Comparison of ENCODE assay signal across 27 mouse cellular contexts in genomic region chr1:172638781-172639180, GRCm38 (mm10). TPM values are rescaled to one million over a fixed set of nuclear protein-coding genes. Genes with fewer than 3 reads are reported as not detected.
DNase-seq lines count a peak whose midpoint lies in the region; ATAC-seq and TF ChIP-seq lines count a peak whose summit lies in the region.
"Had no signal": no experiment of that assay in that cellular context is flagged by ENCODE, and none has a peak within 500 bp of the region (broad histone marks: within the 10 kb centered on the region; RNA-seq: fewer than 3 reads in every experiment).

No protein-coding gene starts in this region.

- no peak for ATAC-seq in midbrain, embryonic 11.5 days (ENCODE audit: low FRiP score)
- ATAC-seq in midbrain, embryonic 16.5 days, result no peak
- peak; percentile 36; the same call in 1 of the 2 replicates for ATAC-seq in heart, postnatal 0 days (ENCODE audit: insufficient read depth, low read depth)
- ATAC-seq: forebrain, embryonic 13.5 days; hindbrain, embryonic 16.5 days; intestine, embryonic 16.5 days had no signal

- no peaks in the 10 kb centered on the region for H3K4me1 ChIP-seq in midbrain, embryonic 11.5 days (ENCODE audit: control insufficient read depth, insufficient read depth, low read length)
- H3K4me1 ChIP-seq in midbrain, embryonic 16.5 days (ENCODE audit: control insufficient read depth, insufficient read depth, low read length), result no peaks in the 10 kb centered on the region
- no peaks in the 10 kb centered on the region for H3K4me1 ChIP-seq in heart, postnatal 0 days (ENCODE audit: control insufficient read depth, insufficient read depth)
- H3K4me1 ChIP-seq: forebrain, embryonic 13.5 days; liver, embryonic 13.5 days; midbrain, embryonic 12.5 days had no signal

- no peak overlapping the region for H3K4me2 ChIP-seq in midbrain, embryonic 11.5 days
- H3K4me2 ChIP-seq in midbrain, embryonic 16.5 days (ENCODE audit: low read length), result no peak overlapping the region
- no peak overlapping the region for H3K4me2 ChIP-seq in heart, postnatal 0 days (ENCODE audit: low read depth, low read length)
- H3K4me2 ChIP-seq: forebrain, embryonic 13.5 days; liver, embryonic 13.5 days; midbrain, embryonic 12.5 days; neural tube, embryonic 12.5 days had no signal

- H3K9ac ChIP-seq in midbrain, embryonic 11.5 days (ENCODE audit: low read length), result no peak overlapping the region
- H3K9ac ChIP-seq in midbrain, embryonic 16.5 days (ENCODE audit: low read depth, low read length), result no peak overlapping the region
- H3K9ac ChIP-seq in heart, postnatal 0 days (replicated peaks; ENCODE audit: low read depth, low read length), result no peak overlapping the region
- H3K9ac ChIP-seq: forebrain, embryonic 13.5 days; liver, embryonic 13.5 days; midbrain, embryonic 12.5 days; neural tube, embryonic 12.5 days had no signal

- peak; percentile 89 for DNase-seq in heart, adult 11 months
- no peak for DNase-seq in heart, postnatal 25 days (ENCODE audit: low spot score)
- DNase-seq in kidney, postnatal 14 days, result peak; percentile 35
- no peak for DNase-seq in kidney, postnatal 4 days
- DNase-seq in midbrain, embryonic 11.5 days (ENCODE audit: low spot score, missing footprints), result peak; percentile 64
- DNase-seq in heart, postnatal 0 days (ENCODE audit: low spot score), result no peak
- DNase-seq in layer of hippocampus, adult 8-10 months (ENCODE audit: low spot score in 2 of 2), result no peak
- DNase-seq: adrenal gland, postnatal 14 days; cerebellum, adult 11-12 months; cerebellum, postnatal 36 days; gastrocnemius, postnatal 25 days; kidney, postnatal 10 days; liver, embryonic 13.5 days; right cerebral cortex, adult 18-20 months; thymus, postnatal 14 days had no signal

- intact Hi-C loops in heart, postnatal 25 days (cut with DNase I), result no loop called here

- 80% methylated on average over 2 of the region's 2 CpGs for WGBS in midbrain, embryonic 11.5 days
- WGBS in midbrain, embryonic 16.5 days, result 66% methylated on average over 2 of the region's 2 CpGs
- 8% methylated on average over 2 of the region's 2 CpGs for WGBS in heart, postnatal 0 days

- H3K9me3 ChIP-seq in midbrain, embryonic 11.5 days (ENCODE audit: control insufficient read depth, low read length), result no peaks in the 10 kb centered on the region
- H3K9me3 ChIP-seq in midbrain, embryonic 16.5 days (replicated peaks; ENCODE audit: control insufficient read depth, low read length, poor library complexity, severe bottlenecking), result no peaks in the 10 kb centered on the region
- no peaks in the 10 kb centered on the region for H3K9me3 ChIP-seq in heart, postnatal 0 days (replicated peaks; ENCODE audit: control insufficient read depth, low read length)
- H3K9me3 ChIP-seq: forebrain, embryonic 13.5 days; liver, embryonic 13.5 days; midbrain, embryonic 12.5 days; neural tube, embryonic 12.5 days had no signal

- no peak overlapping the region for H3K27ac ChIP-seq in midbrain, embryonic 11.5 days (ENCODE audit: low read depth, low read length)
- H3K27ac ChIP-seq in midbrain, embryonic 16.5 days (ENCODE audit: low read length), result no peak overlapping the region
- H3K27ac ChIP-seq in heart, postnatal 0 days (ENCODE audit: low read depth), result peak overlapping the region; percentile 39; the same call in 1 of the 2 replicates
- H3K27ac ChIP-seq: forebrain, embryonic 13.5 days; left cerebral cortex, adult 2 months; liver, embryonic 13.5 days; midbrain, embryonic 12.5 days; neural tube, embryonic 12.5 days had no signal

- TF ChIP-seq EP300 in heart, postnatal 0 days (IDR thresholded peaks at IDR 0.05; ENCODE audit: low read depth), result no peak

- no peak overlapping the region for H3K4me3 ChIP-seq in midbrain, embryonic 11.5 days (ENCODE audit: low read depth, low read length)
- no peak overlapping the region for H3K4me3 ChIP-seq in midbrain, embryonic 16.5 days (ENCODE audit: low read depth, low read length)
- H3K4me3 ChIP-seq in heart, postnatal 0 days (ENCODE audit: low read depth, low read length), result no peak overlapping the region
- H3K4me3 ChIP-seq: erythroblast, embryonic 14.5 days; forebrain, embryonic 13.5 days; left cerebral cortex, adult 2 months; liver, embryonic 13.5 days; midbrain, embryonic 12.5 days; neural tube, embryonic 12.5 days had no signal

- H3K36me3 ChIP-seq in midbrain, embryonic 11.5 days (ENCODE audit: control insufficient read depth, insufficient read depth, low read length), result no peaks in the 10 kb centered on the region
- H3K36me3 ChIP-seq in midbrain, embryonic 16.5 days (ENCODE audit: control insufficient read depth, insufficient read depth, low read length), result no peaks in the 10 kb centered on the region
- no peaks in the 10 kb centered on the region for H3K36me3 ChIP-seq in heart, postnatal 0 days (replicated peaks; ENCODE audit: control insufficient read depth, insufficient read depth, low read length)
- H3K36me3 ChIP-seq: liver, embryonic 13.5 days; midbrain, embryonic 12.5 days; neural tube, embryonic 12.5 days had no signal

- H3K27me3 ChIP-seq in midbrain, embryonic 11.5 days (ENCODE audit: control insufficient read depth, insufficient read depth, low read length), result no peaks in the 10 kb centered on the region
- no peaks in the 10 kb centered on the region for H3K27me3 ChIP-seq in midbrain, embryonic 16.5 days (ENCODE audit: control insufficient read depth, insufficient read depth, low read depth, low read length)
- H3K27me3 ChIP-seq in heart, postnatal 0 days (ENCODE audit: control insufficient read depth, insufficient read depth, low read length), result no peaks in the 10 kb centered on the region
- H3K27me3 ChIP-seq: CH12.LX; forebrain, embryonic 13.5 days; liver, embryonic 13.5 days; midbrain, embryonic 12.5 days; neural tube, embryonic 12.5 days had no signal

- TF ChIP-seq CTCF in heart, postnatal 0 days (IDR thresholded peaks at IDR 0.05; ENCODE audit: low read depth), result no peak

RNA-seq across cellular contexts. Expression of gene Dusp23, which starts 6.0 kb away (rescaled TPM):
- total RNA-seq in heart, postnatal 25 days (2021), result 10 to 100 TPM; 10.4 to 11.1 TPM
- polyA plus RNA-seq in midbrain, embryonic 11.5 days (2014; fragmentation: Nextera tagmentation; extraction: Ambion mirVana), result 6.5 and 7.4 TPM in 2 replicates
- polyA plus RNA-seq in midbrain, embryonic 16.5 days (2015; fragmentation: Nextera tagmentation; extraction: Ambion mirVana), result 7.1 and 8.0 TPM in 2 replicates
- 2.6 and 7.3 TPM in 2 replicates for total RNA-seq in heart, postnatal 0 days (2014; rRNA removed; ENCODE audit: low replicate concordance)
- polyA plus RNA-seq in heart, postnatal 0 days (2015; fragmentation: Nextera tagmentation; extraction: Ambion mirVana), result 12.3 and 12.6 TPM in 2 replicates
- total RNA-seq in layer of hippocampus, adult 8-10 months (2022), result 1 to 10 TPM; 5.1 to 9.1 (median 5.9) TPM
- polyA plus RNA-seq: erythroblast, embryonic 14.5 days had no signal

RNA-seq across cellular contexts. Expression of gene Fcrl6, which starts 36.4 kb away (rescaled TPM):
- total RNA-seq in heart, postnatal 25 days (2021), result not detected
- polyA plus RNA-seq in midbrain, embryonic 11.5 days (2014; fragmentation: Nextera tagmentation; extraction: Ambion mirVana), result 0.12 and 0.20 TPM in 2 replicates
- polyA plus RNA-seq in midbrain, embryonic 16.5 days (2015; fragmentation: Nextera tagmentation; extraction: Ambion mirVana), result 0.09 and 0.12 TPM in 2 replicates
- total RNA-seq in heart, postnatal 0 days (2014; rRNA removed; ENCODE audit: low replicate concordance), result not detected in 2 replicates
- not detected in 2 replicates for polyA plus RNA-seq in heart, postnatal 0 days (2015; fragmentation: Nextera tagmentation; extraction: Ambion mirVana)
- total RNA-seq in layer of hippocampus, adult 8-10 months (2022), result under 1 TPM in 1 of 4 experiments, not detected in 3; 0.25 TPM
- total RNA-seq: adrenal gland, postnatal 14 days; CH12.LX; gastrocnemius, postnatal 25 days; heart, postnatal 14 days; left cerebral cortex, adult 2 months; MEL had no signal
- polyA plus RNA-seq: erythroblast, embryonic 14.5 days; forebrain, embryonic 13.5 days; intestine, embryonic 16.5 days; liver, embryonic 13.5 days had no signal

RNA-seq across cellular contexts. Expression of gene Slamf8, which starts 48.4 kb away (rescaled TPM):
- total RNA-seq in heart, postnatal 25 days (2021), result under 1 TPM in 1 of 2 experiments, not detected in 1; 0.25 TPM
- not detected in 2 replicates for polyA plus RNA-seq in midbrain, embryonic 11.5 days (2014; fragmentation: Nextera tagmentation; extraction: Ambion mirVana)
- not detected in 2 replicates for polyA plus RNA-seq in midbrain, embryonic 16.5 days (2015; fragmentation: Nextera tagmentation; extraction: Ambion mirVana)
- 0.46 TPM in 1 of 2 replicates, not detected in the other for total RNA-seq in heart, postnatal 0 days (2014; rRNA removed; ENCODE audit: low replicate concordance)
- not detected in 2 replicates for polyA plus RNA-seq in heart, postnatal 0 days (2015; fragmentation: Nextera tagmentation; extraction: Ambion mirVana)
- total RNA-seq in layer of hippocampus, adult 8-10 months (2022), result under 1 TPM in 2 of 4 experiments, not detected in 2; 0.59 to 0.92 TPM
- total RNA-seq: adrenal gland, postnatal 14 days; left cerebral cortex, adult 2 months; MEL had no signal
- polyA plus RNA-seq: erythroblast, embryonic 14.5 days; forebrain, embryonic 13.5 days; hindbrain, embryonic 16.5 days; midbrain, embryonic 12.5 days; neural tube, embryonic 12.5 days had no signal

RNA-seq across cellular contexts. Expression of gene Crp, which starts 59.1 kb away (rescaled TPM):
- not detected for total RNA-seq in heart, postnatal 25 days (2021)
- polyA plus RNA-seq in midbrain, embryonic 11.5 days (2014; fragmentation: Nextera tagmentation; extraction: Ambion mirVana), result not detected in 2 replicates
- not detected in 2 replicates for polyA plus RNA-seq in midbrain, embryonic 16.5 days (2015; fragmentation: Nextera tagmentation; extraction: Ambion mirVana)
- total RNA-seq in heart, postnatal 0 days (2014; rRNA removed; ENCODE audit: low replicate concordance), result not detected in 2 replicates
- polyA plus RNA-seq in heart, postnatal 0 days (2015; fragmentation: Nextera tagmentation; extraction: Ambion mirVana), result not detected in 2 replicates
- total RNA-seq in layer of hippocampus, adult 8-10 months (2022), result not detected
- total RNA-seq: CH12.LX; gastrocnemius, postnatal 25 days; heart, postnatal 14 days; left cerebral cortex, adult 2 months; MEL had no signal
- polyA plus RNA-seq: erythroblast, embryonic 14.5 days; forebrain, embryonic 13.5 days; hindbrain, embryonic 16.5 days; limb, embryonic 11.5 days; midbrain, embryonic 12.5 days had no signal

Comparison
In these comparisons a context has a peak if more than half of its experiments do, and no peak if none do; other contexts are left out.
1. DNase-seq: peak in heart, adult 11 months (single experiment), kidney, postnatal 14 days (single experiment) and midbrain, embryonic 11.5 days (single experiment); none in heart, postnatal 25 days (single experiment), kidney, postnatal 4 days (0 of 2), heart, postnatal 0 days (single experiment) and layer of hippocampus, adult 8-10 months (0 of 2).